Mouse (Mus musculus) forebrain, embryonic 13.5 days (tissue): Measurements from ENCODE around the gene Terb1. TPM values are rescaled to one million over a fixed set of nuclear protein-coding genes. Genes with fewer than 3 reads are reported as not detected.

ENCODE experiments used
- ATAC-seq: fragments of 200-750 bp; cut with Nextera tagmentation; 2 replicates; pipeline ENCODE4 v1.8.0; 2017
- H3K27ac ChIP-seq: fragments of 300-500 bp; sonication (generic); 2 replicates; pipeline ENCODE4 v1.5.1; 2015; ENCODE audit warnings: inconsistent platforms, mild to moderate bottlenecking, moderate library complexity
- H3K27me3 ChIP-seq: fragments of 300-500 bp; sonication (generic); 2 replicates; pipeline ENCODE4 v1.6.1; 2015; ENCODE audit warnings: mild to moderate bottlenecking, inconsistent platforms
- H3K36me3 ChIP-seq: fragments of 300-500 bp; sonication (generic); 2 replicates; pipeline ENCODE4 v1.6.1; 2015; ENCODE audit warnings: mild to moderate bottlenecking, inconsistent platforms; ENCODE audit not compliant: poor library complexity, severe bottlenecking
- H3K4me1 ChIP-seq: fragments of 300-500 bp; sonication (generic); 2 replicates; pipeline ENCODE4 v1.6.1; 2015; ENCODE audit warnings: inconsistent platforms
- H3K4me2 ChIP-seq: fragments of 300-500 bp; sonication (generic); 2 replicates; pipeline ENCODE4 v1.6.1; 2015; ENCODE audit warnings: inconsistent platforms, mild to moderate bottlenecking, moderate library complexity
- H3K4me3 ChIP-seq: fragments of 300-500 bp; sonication (generic); 2 replicates; pipeline ENCODE4 v1.5.1; 2015; ENCODE audit warnings: mild to moderate bottlenecking, inconsistent platforms
- H3K9ac ChIP-seq: fragments of 300-500 bp; sonication (generic); 2 replicates; pipeline ENCODE4 v1.6.1; 2015; ENCODE audit warnings: mild to moderate bottlenecking, inconsistent platforms
- H3K9me3 ChIP-seq: fragments of 300-500 bp; sonication (generic); replicated peaks from 2 replicates; pipeline ENCODE4 v1.6.1; 2016; ENCODE audit warnings: inconsistent platforms
- WGBS: fragments of 180-500 bp; shearing (Covaris S2); methylation state at CpG from one replicate; pipeline ENCODE4 v1.1.7; 2015; 5-methylcytosine and 5-hydroxymethylcytosine counted together
- polyA plus RNA-seq: library from polyadenylated mRNA; unstranded; fragments of >200 nt; fragmentation: Nextera tagmentation; extraction: Ambion mirVana; gene quantifications from 2 replicates; pipeline ENCODE4 v1.2.1, GENCODE M21; 2015

The Terb1 gene
- polyA plus RNA-seq, 1 experiment from 2014 or later, result 0.08 TPM

DNA sequence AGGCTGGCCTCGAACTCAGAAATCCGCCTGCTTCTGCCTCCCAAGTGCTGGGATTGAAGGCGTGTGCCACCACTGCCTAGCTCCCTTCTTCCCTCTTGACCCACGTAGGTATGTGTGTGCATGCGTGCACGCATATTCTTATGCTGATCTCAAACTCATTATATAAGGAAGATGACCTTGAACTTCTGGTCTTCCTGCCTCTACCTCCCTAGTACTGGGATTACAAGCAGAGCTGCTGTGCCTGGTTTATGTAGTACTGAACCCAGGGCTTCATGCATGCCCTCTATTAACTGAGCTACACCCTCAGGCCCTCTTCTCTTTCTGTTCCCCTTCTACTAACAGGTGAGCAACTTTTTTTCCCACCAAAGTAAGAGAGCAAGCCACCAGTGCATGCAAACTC, 77.1 kb downstream of the Terb1 start:
- Histone ChIP-seq H3K9ac (no peak overlapping the region), H3K4me1 (peaks cover 26% of the 10 kb centered on the region), H3K4me3 (no peak overlapping the region), H3K27ac (no peak overlapping the region), H3K27me3 (no peaks in the 10 kb centered on the region), H3K9me3 (no peaks in the 10 kb centered on the region), H3K4me2 (no peak overlapping the region), H3K36me3 (peaks cover 99% of the 10 kb centered on the region)
- ATAC-seq, result no peak
- WGBS, result 96% methylated on average over 6 of the region's 6 CpGs

DNA sequence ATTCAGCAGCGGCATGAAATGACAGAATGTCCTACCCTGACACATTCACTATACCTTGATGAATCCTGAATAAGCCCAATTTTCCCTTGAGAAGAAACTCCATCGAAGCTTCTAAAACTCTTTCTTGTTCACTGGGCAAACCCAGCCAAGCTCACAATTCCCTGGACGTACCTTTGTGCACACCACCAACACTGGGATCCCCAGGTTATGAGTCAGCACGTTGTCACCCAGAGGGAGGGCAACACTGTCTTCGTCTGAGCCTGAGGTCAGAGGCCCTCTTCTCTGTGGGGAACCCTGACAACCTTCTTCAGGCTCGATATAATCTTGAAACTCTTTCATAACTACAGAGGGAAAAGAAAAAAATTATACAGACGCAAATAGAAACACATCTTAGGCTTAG, 79.5 kb downstream of the Terb1 start:
- Histone ChIP-seq H3K4me3 (no peak overlapping the region), H3K27ac (no peak overlapping the region), H3K27me3 (no peaks in the 10 kb centered on the region), H3K9me3 (no peaks in the 10 kb centered on the region), H3K4me2 (no peak overlapping the region), H3K36me3 (peaks cover 99% of the 10 kb centered on the region), H3K4me1 (peaks cover 9% of the 10 kb centered on the region; the same call in 1 of the 2 replicates), H3K9ac (no peak overlapping the region)
- ATAC-seq, result no peak
- WGBS, result 89% methylated on average over 7 of the region's 7 CpGs

DNA sequence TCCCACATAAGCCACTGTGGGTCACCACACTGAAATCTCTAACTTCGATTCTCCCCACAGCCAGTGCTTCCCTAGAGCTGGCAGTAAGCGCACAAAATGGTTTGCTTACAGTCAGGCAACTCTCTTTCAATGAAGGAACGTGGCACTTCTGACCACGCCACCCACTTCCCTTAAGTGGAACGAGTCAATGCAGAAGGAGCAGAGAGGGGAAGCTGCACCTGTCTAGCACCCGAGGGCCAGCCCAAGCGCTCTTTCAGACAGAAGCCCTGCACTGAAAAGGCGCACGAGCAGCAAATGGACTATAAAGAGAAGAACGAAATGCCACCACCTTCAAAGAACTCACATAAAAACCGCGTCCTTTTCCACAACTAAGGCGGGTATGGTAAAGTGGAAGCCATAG, 82.0 kb downstream of the Terb1 start:
- peaks cover 98% of the 10 kb centered on the region for H3K36me3 ChIP-seq
- 91% methylated on average over 13 of the region's 13 CpGs for WGBS

DNA sequence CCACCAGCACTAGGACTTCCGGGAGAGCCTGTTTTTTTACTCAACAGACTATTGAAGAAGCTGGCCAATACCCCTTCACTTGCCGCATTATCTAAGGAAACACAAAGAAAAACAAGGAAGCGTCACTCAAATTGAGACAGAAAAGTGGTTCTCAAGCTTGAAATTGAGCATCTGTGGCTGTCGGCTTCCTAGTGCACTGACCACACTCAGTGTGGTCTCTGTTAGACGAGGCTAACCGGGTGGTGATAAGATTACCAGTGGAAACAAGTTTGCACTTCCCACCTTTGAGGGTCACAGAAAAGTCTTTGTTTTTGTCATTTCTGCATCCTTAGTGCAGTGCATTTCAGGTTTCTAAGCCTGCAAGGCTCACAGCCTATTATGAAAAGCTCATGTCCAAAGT, 87.4 kb downstream of the Terb1 start:
- Histone ChIP-seq H3K27ac (no peak overlapping the region), H3K9ac (no peak overlapping the region), H3K9me3 (no peaks in the 10 kb centered on the region), H3K27me3 (no peaks in the 10 kb centered on the region), H3K4me1 (no peaks in the 10 kb centered on the region), H3K36me3 (peaks cover 97% of the 10 kb centered on the region), H3K4me2 (no peak overlapping the region), H3K4me3 (no peak overlapping the region)
- no peak for ATAC-seq
- WGBS, result 84% methylated on average over 6 of the region's 6 CpGs

More for the DNA sequence above, 82.0 kb downstream of the Terb1 start:
- no peak overlapping the region for H3K4me2 ChIP-seq
- H3K4me1 ChIP-seq, result no peaks in the 10 kb centered on the region
- H3K9ac ChIP-seq, result no peak overlapping the region
- no peaks in the 10 kb centered on the region for H3K9me3 ChIP-seq
- no peak overlapping the region for H3K4me3 ChIP-seq
- no peak for ATAC-seq
- no peak overlapping the region for H3K27ac ChIP-seq
- H3K27me3 ChIP-seq, result no peaks in the 10 kb centered on the region

- Histone ChIP-seq H3K36me3 (peaks cover 43% of the 10 kb centered on the region), H3K9ac (no peak overlapping the region), H3K4me1 (no peaks in the 10 kb centered on the region; the same call in 1 of the 2 replicates), H3K9me3 (no peaks in the 10 kb centered on the region), H3K27ac (no peak overlapping the region), H3K27me3 (no peaks in the 10 kb centered on the region), H3K4me2 (no peak overlapping the region), H3K4me3 (no peak overlapping the region)
- 90% methylated on average over 6 of the region's 6 CpGs for WGBS
- ATAC-seq, result no peak
Observed at GRCm38 (mm10) chr8:104416022-104416421, 93.7 kb downstream of the Terb1 start.

DNA sequence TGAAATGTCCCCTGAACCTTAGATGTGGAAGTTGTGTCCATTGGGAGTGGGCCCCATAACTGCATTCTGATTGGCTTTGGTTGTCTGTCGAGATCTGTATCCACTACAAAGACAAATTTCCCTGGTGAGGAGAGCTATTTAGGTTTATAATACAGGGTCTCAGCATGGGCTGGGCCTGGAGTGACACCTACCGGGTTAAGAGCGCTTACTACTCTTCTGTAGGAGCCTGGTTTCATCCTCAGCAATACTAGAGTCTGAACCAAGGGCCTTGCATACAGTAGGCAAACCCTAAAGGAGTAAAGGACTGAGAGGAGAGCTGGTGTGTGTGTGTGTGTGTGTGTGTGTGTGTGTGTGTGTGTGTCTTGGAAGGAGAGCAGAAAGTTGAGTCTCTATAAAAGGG, 95.5 kb downstream of the Terb1 start:
- no peaks in the 10 kb centered on the region for H3K27me3 ChIP-seq
- H3K4me2 ChIP-seq, result no peak overlapping the region
- no peaks in the 10 kb centered on the region for H3K9me3 ChIP-seq
- WGBS, result 65% methylated on average over 3 of the region's 3 CpGs
- H3K4me3 ChIP-seq, result no peak overlapping the region
- H3K27ac ChIP-seq, result no peak overlapping the region
- H3K36me3 ChIP-seq, result peaks cover 24% of the 10 kb centered on the region
- ATAC-seq, result peak; percentile 46
- peaks cover 4% of the 10 kb centered on the region; the same call in 1 of the 2 replicates for H3K4me1 ChIP-seq
- H3K9ac ChIP-seq, result no peak overlapping the region

DNA sequence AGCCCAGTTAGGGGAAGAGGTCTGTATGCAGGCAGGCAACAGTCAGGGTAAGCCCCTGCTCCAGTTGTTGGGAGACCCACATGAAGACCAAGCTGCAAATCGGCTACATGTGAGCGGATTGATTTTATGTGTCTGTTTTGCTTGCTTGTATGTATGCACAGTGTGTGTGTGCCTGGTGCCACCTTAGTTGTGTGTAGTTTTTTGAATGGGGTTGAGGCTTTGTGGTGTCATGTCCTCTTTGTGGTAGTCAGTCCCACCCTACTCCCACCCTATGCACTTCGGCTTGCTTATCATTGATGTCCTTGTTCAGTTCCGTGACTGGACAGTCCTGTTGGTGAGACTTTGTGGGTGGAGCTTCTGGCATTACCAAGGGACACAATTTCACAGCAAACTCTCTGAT, 95.9 kb downstream of the Terb1 start:
- Histone ChIP-seq H3K27ac (no peak overlapping the region), H3K4me1 (peaks cover 4% of the 10 kb centered on the region; the same call in 1 of the 2 replicates), H3K4me3 (no peak overlapping the region), H3K27me3 (no peaks in the 10 kb centered on the region), H3K36me3 (peaks cover 20% of the 10 kb centered on the region), H3K9me3 (no peaks in the 10 kb centered on the region), H3K4me2 (no peak overlapping the region), H3K9ac (no peak overlapping the region)
- ATAC-seq, result peak; percentile 57
- WGBS, result 83% methylated on average over 4 of the region's 4 CpGs

DNA sequence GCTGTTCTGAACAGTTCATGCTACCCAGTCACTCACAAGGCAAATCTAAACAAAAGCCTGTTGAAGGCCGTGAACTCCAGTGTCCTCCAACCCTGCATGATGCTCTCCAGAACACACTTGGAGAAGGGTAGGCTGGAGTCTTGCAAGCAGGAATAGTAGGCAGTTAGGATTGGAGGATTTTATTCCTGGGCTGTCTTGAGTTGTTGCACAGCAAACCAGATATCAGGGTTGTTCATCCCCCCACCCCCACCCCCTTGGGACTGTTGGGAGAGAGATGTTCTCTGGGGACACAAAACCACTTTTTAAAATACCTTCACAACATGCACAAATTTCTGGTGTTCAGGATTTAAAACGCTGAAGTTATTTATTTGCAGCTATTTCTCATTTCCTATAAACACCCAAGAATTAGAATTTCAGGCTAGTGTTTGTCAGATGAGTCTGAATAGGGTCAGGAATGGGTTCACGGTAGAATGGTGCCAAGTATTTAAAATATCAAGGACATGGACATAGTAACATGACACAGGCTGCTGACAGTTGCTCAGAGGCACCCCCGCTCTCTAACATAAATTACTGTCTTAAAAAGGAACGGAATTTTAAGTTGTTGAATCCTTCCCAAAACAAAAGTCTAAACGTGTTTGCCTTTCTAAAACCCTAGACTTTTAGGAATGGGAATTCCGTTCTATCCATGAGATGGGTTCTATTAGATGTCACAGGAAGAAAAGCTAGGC, 96.7 kb downstream of the Terb1 start:
- ATAC-seq, result no peak
- Histone ChIP-seq H3K27me3 (no peaks in the 10 kb centered on the region), H3K4me3 (no peak overlapping the region), H3K4me1 (peaks cover 4% of the 10 kb centered on the region; the same call in 1 of the 2 replicates), H3K9me3 (no peaks in the 10 kb centered on the region), H3K36me3 (peaks cover 14% of the 10 kb centered on the region), H3K4me2 (no peak overlapping the region), H3K27ac (no peak overlapping the region), H3K9ac (no peak overlapping the region)
- 81% methylated on average over 7 of the region's 7 CpGs for WGBS

DNA sequence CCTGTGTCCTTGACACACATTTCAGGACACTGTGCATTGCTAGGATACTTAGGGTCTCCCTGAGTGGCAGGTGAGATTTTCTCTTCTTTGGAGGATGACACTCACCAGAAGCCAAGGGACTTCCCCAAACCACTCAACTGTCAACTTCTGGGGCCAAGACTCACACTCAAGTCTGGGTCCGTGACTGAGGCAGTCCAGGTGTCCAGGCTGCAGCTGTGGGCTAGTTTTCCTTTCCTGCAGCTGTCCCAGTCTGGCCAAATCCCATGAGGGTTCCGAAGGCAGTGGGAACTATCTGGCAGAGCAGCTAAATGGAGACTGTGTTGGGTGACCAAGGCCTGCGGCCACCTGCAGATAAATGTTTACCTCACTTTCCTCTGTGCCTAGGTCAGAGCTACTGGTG, 97.7 kb downstream of the Terb1 start:
- no peak for ATAC-seq
- WGBS, result 89% methylated on average over 3 of the region's 3 CpGs
- no peaks in the 10 kb centered on the region for H3K27me3 ChIP-seq
- no peak overlapping the region for H3K9ac ChIP-seq
- peaks cover 4% of the 10 kb centered on the region for H3K36me3 ChIP-seq
- H3K4me3 ChIP-seq, result no peak overlapping the region
- no peak overlapping the region for H3K4me2 ChIP-seq
- peaks cover 4% of the 10 kb centered on the region; the same call in 1 of the 2 replicates for H3K4me1 ChIP-seq
- H3K27ac ChIP-seq, result no peak overlapping the region
- no peaks in the 10 kb centered on the region for H3K9me3 ChIP-seq

- Histone ChIP-seq H3K4me1 (peaks cover 4% of the 10 kb centered on the region; the same call in 1 of the 2 replicates), H3K9ac (no peak overlapping the region), H3K36me3 (0 out of 2 replicates have a peak, but pooled peaks cover under 1% of the 10 kb centered on the region), H3K27ac (no peak overlapping the region), H3K4me2 (no peak overlapping the region), H3K27me3 (no peaks in the 10 kb centered on the region), H3K9me3 (no peaks in the 10 kb centered on the region), H3K4me3 (no peak overlapping the region)
- WGBS, result 90% methylated on average over 3 of the region's 3 CpGs
- no peak for ATAC-seq
Observed at GRCm38 (mm10) chr8:104411468-104411867, 98.2 kb downstream of the Terb1 start.

GRCm38 (mm10) chr8:104410628-104411273, 99.0 kb downstream of the Terb1 start:
- no peaks in the 10 kb centered on the region for H3K36me3 ChIP-seq
- WGBS, result 32% methylated on average over 7 of the region's 7 CpGs
- H3K27ac ChIP-seq, result no peak overlapping the region
- H3K4me3 ChIP-seq, result no peak overlapping the region
- no peaks in the 10 kb centered on the region for H3K9me3 ChIP-seq
- H3K4me2 ChIP-seq, result no peak overlapping the region
- H3K4me1 ChIP-seq, result peaks cover 4% of the 10 kb centered on the region; the same call in 1 of the 2 replicates
- ATAC-seq, result no peak
- H3K9ac ChIP-seq, result no peak overlapping the region
- no peaks in the 10 kb centered on the region for H3K27me3 ChIP-seq

GRCm38 (mm10) chr8:104408328-104409110, 101.2 kb downstream of the Terb1 start:
- H3K9me3 ChIP-seq, result 0 out of 2 replicates have a peak, but pooled peaks cover 3% of the 10 kb centered on the region
- no peaks in the 10 kb centered on the region for H3K27me3 ChIP-seq
- no peaks in the 10 kb centered on the region for H3K36me3 ChIP-seq
- H3K4me1 ChIP-seq, result peaks cover 4% of the 10 kb centered on the region; the same call in 1 of the 2 replicates
- H3K4me2 ChIP-seq, result no peak overlapping the region
- no peak overlapping the region for H3K9ac ChIP-seq
- H3K4me3 ChIP-seq, result no peak overlapping the region
- no peak for ATAC-seq
- 91% methylated on average over 7 of the region's 7 CpGs for WGBS
- no peak overlapping the region for H3K27ac ChIP-seq
